ENCODE assay signal across 8 mouse cellular contexts in the genomic region with DNA sequence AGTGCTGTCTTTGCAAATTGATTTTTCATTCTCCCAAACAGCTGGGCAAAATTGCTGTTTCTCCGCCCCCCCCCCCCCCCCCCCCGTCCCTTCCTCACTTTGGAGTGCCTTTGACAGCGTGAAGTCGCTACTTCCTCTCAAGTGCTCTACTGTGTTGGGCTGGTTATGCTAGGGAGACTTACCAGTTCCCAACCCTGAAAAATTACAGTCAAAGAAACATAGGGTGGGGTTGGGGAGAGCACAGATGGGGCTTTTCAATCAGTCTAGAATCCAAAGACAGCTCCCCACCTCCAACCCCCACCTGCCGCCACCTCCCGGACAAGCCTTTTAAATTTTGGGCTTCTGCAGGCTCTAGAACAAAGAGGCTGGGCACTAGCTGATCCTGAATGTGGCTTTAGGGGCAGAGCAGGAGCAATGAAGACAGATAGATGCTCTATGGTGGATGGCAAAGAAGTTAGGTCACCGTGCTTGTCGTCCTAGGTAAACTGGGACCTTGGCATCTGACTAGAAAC. TPM values are rescaled to one million over a fixed set of nuclear protein-coding genes. Genes with fewer than 3 reads are reported as not detected.
A peak's percentile ranks its signal among the peaks of the same experiment; 100 is the strongest.
DNase-seq lines count a peak whose midpoint lies in the region; ATAC-seq lines count a peak whose summit lies in the region.

No protein-coding gene starts in this region.

- H3K36me3 ChIP-seq in hindbrain, embryonic 15.5 days, result no peaks in the 10 kb centered on the region
- H3K36me3 ChIP-seq in midbrain, embryonic 13.5 days, result no peaks in the 10 kb centered on the region

- WGBS in hindbrain, embryonic 15.5 days, result 4% methylated on average over 6 of the region's 8 CpGs
- 2% methylated on average over 8 of the region's 8 CpGs for WGBS in midbrain, embryonic 13.5 days

- no peak for DNase-seq in frontal cortex, adult 2 months (ENCODE audit: extremely low spot score in 1 of 2, low spot score in 1 of 2)
- peak; percentile 23 for DNase-seq in 3T3-L1 (ENCODE audit: low read depth, low spot score)
- DNase-seq in cerebellum, postnatal 10 days, result peak; percentile 45 to 49
- DNase-seq in right cerebral cortex, postnatal 14 days, result no peak
- DNase-seq in adrenal gland, postnatal 25 days, result no peak

- H3K27me3 ChIP-seq in hindbrain, embryonic 15.5 days, result no peaks in the 10 kb centered on the region
- H3K27me3 ChIP-seq in midbrain, embryonic 13.5 days, result no peaks in the 10 kb centered on the region

- H3K4me1 ChIP-seq in hindbrain, embryonic 15.5 days (replicated peaks), result peaks cover 32% of the 10 kb centered on the region
- peaks cover 79% of the 10 kb centered on the region for H3K4me1 ChIP-seq in midbrain, embryonic 13.5 days (replicated peaks)

- peak overlapping the region; percentile 88 for H3K4me2 ChIP-seq in hindbrain, embryonic 15.5 days
- peak overlapping the region; percentile 92 for H3K4me2 ChIP-seq in midbrain, embryonic 13.5 days (replicated peaks)

- peak overlapping the region; percentile 80 for H3K9ac ChIP-seq in hindbrain, embryonic 15.5 days
- peak overlapping the region; percentile 95 for H3K9ac ChIP-seq in midbrain, embryonic 13.5 days (replicated peaks)

- H3K4me3 ChIP-seq in hindbrain, embryonic 15.5 days, result peak overlapping the region; percentile 68
- peak overlapping the region; percentile 79 for H3K4me3 ChIP-seq in midbrain, embryonic 13.5 days (replicated peaks)

- ATAC-seq in frontal cortex, adult (ENCODE audit: low TSS enrichment), result 0 out of 2 replicates have a peak, but pooled peaks have one; percentile 18
- peak; percentile 65 for ATAC-seq in hindbrain, embryonic 15.5 days (ENCODE audit: low FRiP score, low read depth)
- ATAC-seq in midbrain, embryonic 13.5 days, result peak; percentile 71

- H3K27ac ChIP-seq in hindbrain, embryonic 15.5 days (replicated peaks), result peak overlapping the region; percentile 84
- H3K27ac ChIP-seq in midbrain, embryonic 13.5 days, result peak overlapping the region; percentile 96

- H3K9me3 ChIP-seq in hindbrain, embryonic 15.5 days, result no peaks in the 10 kb centered on the region
- no peaks in the 10 kb centered on the region for H3K9me3 ChIP-seq in midbrain, embryonic 13.5 days

RNA-seq across cellular contexts. Expression of gene Trim2, which starts 46.6 kb away (rescaled TPM):
- 94.3 and 106 TPM in 2 replicates for polyA plus RNA-seq in frontal cortex, adult 2 months (2012; rRNA removed)
- polyA plus RNA-seq in hindbrain, embryonic 15.5 days (2015; fragmentation: Nextera tagmentation; extraction: Ambion mirVana), result 139 and 145 TPM in 2 replicates
- polyA plus RNA-seq in midbrain, embryonic 13.5 days (2015; fragmentation: Nextera tagmentation; extraction: Ambion mirVana), result 165 and 177 TPM in 2 replicates
- 71.7 and 83.1 TPM in 2 replicates for total RNA-seq in adrenal gland, postnatal 25 days (2021)

Comparison
In these comparisons a context has a peak if more than half of its experiments do, and no peak if none do; other contexts are left out.
1. ATAC-seq: peak in every context shown above with its lines; median percentile 71 in midbrain, embryonic 13.5 days; 65 in hindbrain, embryonic 15.5 days; 18 in frontal cortex, adult.
2. DNase-seq: peak in 3T3-L1 (single experiment) and cerebellum, postnatal 10 days (2 of 2); none in frontal cortex, adult 2 months (0 of 2), right cerebral cortex, postnatal 14 days (single experiment) and adrenal gland, postnatal 25 days (single experiment).